In the genomic region with DNA sequence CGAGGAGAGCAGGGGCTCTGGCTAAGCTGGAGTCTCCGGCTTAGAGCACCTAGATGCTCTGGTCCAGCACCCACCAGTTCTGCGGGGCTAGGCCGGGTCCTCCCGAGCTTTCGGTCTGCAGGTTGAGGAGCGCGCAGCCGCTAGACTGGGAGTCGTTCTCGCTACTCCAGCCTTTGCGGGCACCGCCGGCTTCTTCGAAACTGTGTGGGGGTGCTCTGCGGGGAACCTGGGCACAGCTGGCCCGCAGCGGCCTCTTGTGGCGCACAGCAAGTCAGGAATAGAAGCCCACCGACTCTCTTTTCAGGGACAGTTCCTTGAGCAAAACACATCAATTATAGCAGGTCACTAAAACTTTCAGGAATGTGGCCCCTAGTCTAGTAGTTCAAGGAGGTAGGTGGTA, we compare ENCODE assay signal across 8 mouse cellular contexts. TPM values are rescaled to one million over a fixed set of nuclear protein-coding genes. Genes with fewer than 3 reads are reported as not detected.
DNase-seq lines count a peak whose midpoint lies in the region; ATAC-seq and TF ChIP-seq lines count a peak whose summit lies in the region.

No protein-coding gene starts in this region.

- H3K27ac ChIP-seq in left cerebral cortex, adult 2 months, result no peak overlapping the region
- H3K27ac ChIP-seq in liver, embryonic 13.5 days, result no peak overlapping the region
- H3K27ac ChIP-seq in stomach, embryonic 14.5 days (ENCODE audit: low read length), result no peak overlapping the region

- DNase-seq in left cerebral cortex, adult 2 months (ENCODE audit: extremely low spot score in 1 of 2, low spot score in 2 of 2), result no peak
- DNase-seq in left cerebral cortex, adult 11 months (ENCODE audit: low spot score), result no peak
- peak; percentile 81 for DNase-seq in brain, embryonic 14.5 days (ENCODE audit: low read depth)
- no peak for DNase-seq in liver, embryonic 13.5 days
- no peak for DNase-seq in spleen, postnatal 4 days (ENCODE audit: low spot score in 2 of 2)
- DNase-seq in spleen, adult 18-20 months, result no peak

- H3K27me3 ChIP-seq in liver, embryonic 13.5 days, result peaks cover 87% of the 10 kb centered on the region
- 0 out of 2 replicates have a peak, but pooled peaks cover 37% of the 10 kb centered on the region for H3K27me3 ChIP-seq in stomach, embryonic 14.5 days (ENCODE audit: control insufficient read depth, insufficient read depth, low read length)

- peak; percentile 54 for TF ChIP-seq CTCF in left cerebral cortex, adult 2 months (IDR thresholded peaks at IDR 0.05)
- peak; percentile 65 for TF ChIP-seq CTCF in brain, embryonic 14.5 days (IDR thresholded peaks at IDR 0.05; ENCODE audit: borderline replicate concordance, extremely low read depth, insufficient read depth, insufficient read length)

- peak; percentile 25 to 34; a peak in 1 of 4 replicates for ATAC-seq in hematopoietic stem cell, adult 5-6 weeks (replicated peaks in 1 of 2; ENCODE audit: insufficient read depth in 1 of 2, low FRiP score in 2 of 2, low TSS enrichment in 1 of 2, low read depth in 1 of 2, poor library complexity in 2 of 2, severe bottlenecking in 2 of 2)
- no peak for ATAC-seq in liver, embryonic 13.5 days (ENCODE audit: low read depth)
- ATAC-seq in stomach, embryonic 14.5 days (ENCODE audit: insufficient number of reproducible peaks, insufficient read depth, low FRiP score, low read depth), result no peak

- H3K4me1 ChIP-seq in liver, embryonic 13.5 days (replicated peaks), result peaks cover 24% of the 10 kb centered on the region
- H3K4me1 ChIP-seq in stomach, embryonic 14.5 days (ENCODE audit: control insufficient read depth, insufficient read depth, low read length), result peaks cover 11% of the 10 kb centered on the region; the same call in 1 of the 2 replicates

- H3K4me2 ChIP-seq in liver, embryonic 13.5 days, result peak overlapping the region; percentile 40
- peak overlapping the region; percentile 45 for H3K4me2 ChIP-seq in stomach, embryonic 14.5 days (replicated peaks; ENCODE audit: low read depth, low read length)

- 4% methylated on average over 20 of the region's 20 CpGs for WGBS in liver, embryonic 13.5 days (ENCODE audit: insufficient replicate concordance)
- under 1% methylated on average over 20 of the region's 20 CpGs for whole genome bisulfite sequencing in stomach, embryonic 14.5 days

- H3K9me3 ChIP-seq in liver, embryonic 13.5 days (replicated peaks), result no peaks in the 10 kb centered on the region
- H3K9me3 ChIP-seq in stomach, embryonic 14.5 days (ENCODE audit: control insufficient read depth, low read depth, low read length), result no peaks in the 10 kb centered on the region

- H3K36me3 ChIP-seq in liver, embryonic 13.5 days, result no peaks in the 10 kb centered on the region
- no peaks in the 10 kb centered on the region for H3K36me3 ChIP-seq in stomach, embryonic 14.5 days (ENCODE audit: control insufficient read depth, insufficient read depth, low read length)

- intact Hi-C loops in left cerebral cortex, adult 2 months (cut with DNase I), result loop anchor here (5.0 kb wide), 1 partner anchor 185 kb away; the partner anchor contains the start of gene Wnt2b

- no peak for TF ChIP-seq POLR2A in brain, embryonic 14.5 days (IDR thresholded peaks at IDR 0.05; ENCODE audit: borderline replicate concordance, extremely low read depth, insufficient read depth, insufficient read length, poor library complexity, severe bottlenecking)

- H3K4me3 ChIP-seq in left cerebral cortex, adult 2 months, result no peak overlapping the region
- peak overlapping the region; percentile 21; the same call in 1 of the 2 replicates for H3K4me3 ChIP-seq in liver, embryonic 13.5 days (replicated peaks)
- peak overlapping the region; percentile 27 for H3K4me3 ChIP-seq in stomach, embryonic 14.5 days (ENCODE audit: low read depth, low read length)

- no peak overlapping the region for H3K9ac ChIP-seq in liver, embryonic 13.5 days
- no peak overlapping the region for H3K9ac ChIP-seq in stomach, embryonic 14.5 days (replicated peaks; ENCODE audit: low read depth, low read length)

RNA-seq across cellular contexts. Expression of gene Ppm1j, which starts 3.5 kb away (rescaled TPM):
- 1 to 10 TPM in 1 of 2 experiments, under 1 TPM in 1; 0.72 to 1.2 TPM for total RNA-seq in left cerebral cortex, adult 2 months (2021)
- polyA plus RNA-seq in brain, embryonic 14.5 days (2012; rRNA removed), result 1.2 and 2.1 TPM in 2 replicates
- not detected in 2 replicates for total RNA-seq in hematopoietic stem cell, adult 5-6 weeks (2017)
- polyA plus RNA-seq in liver, embryonic 13.5 days (2015; fragmentation: Nextera tagmentation; extraction: Ambion mirVana), result 0.37 and 0.59 TPM in 2 replicates
- 3.0 and 4.0 TPM in 2 replicates for polyA plus RNA-seq in stomach, embryonic 14.5 days (2014; fragmentation: Nextera tagmentation; extraction: Ambion mirVana)

RNA-seq across cellular contexts. Expression of gene Fam19a3, which starts 4.3 kb away (rescaled TPM):
- under 1 TPM in 1 of 2 experiments, not detected in 1; 0.07 TPM for total RNA-seq in left cerebral cortex, adult 2 months (2021)
- 0.12 and 0.26 TPM in 2 replicates for polyA plus RNA-seq in brain, embryonic 14.5 days (2012; rRNA removed)
- 0.13 TPM in 1 of 2 replicates, not detected in the other for total RNA-seq in hematopoietic stem cell, adult 5-6 weeks (2017)
- not detected in 2 replicates for polyA plus RNA-seq in liver, embryonic 13.5 days (2015; fragmentation: Nextera tagmentation; extraction: Ambion mirVana)
- not detected in 2 replicates for polyA plus RNA-seq in stomach, embryonic 14.5 days (2014; fragmentation: Nextera tagmentation; extraction: Ambion mirVana)

RNA-seq across cellular contexts. Expression of gene Rhoc, which starts 10.8 kb away (rescaled TPM):
- 10 to 100 TPM; 27.9 to 29.3 TPM for total RNA-seq in left cerebral cortex, adult 2 months (2021)
- polyA plus RNA-seq in brain, embryonic 14.5 days (2012; rRNA removed), result 33.1 and 40.4 TPM in 2 replicates
- total RNA-seq in hematopoietic stem cell, adult 5-6 weeks (2017), result 0.45 and 1.1 TPM in 2 replicates
- 19.4 and 21.5 TPM in 2 replicates for polyA plus RNA-seq in liver, embryonic 13.5 days (2015; fragmentation: Nextera tagmentation; extraction: Ambion mirVana)
- polyA plus RNA-seq in stomach, embryonic 14.5 days (2014; fragmentation: Nextera tagmentation; extraction: Ambion mirVana), result 163 and 170 TPM in 2 replicates

RNA-seq across cellular contexts. Expression of gene Mov10, which starts 41.0 kb away (rescaled TPM):
- total RNA-seq in left cerebral cortex, adult 2 months (2021), result 10 to 100 TPM; 10.5 to 10.9 TPM
- polyA plus RNA-seq in brain, embryonic 14.5 days (2012; rRNA removed), result 6.0 and 8.6 TPM in 2 replicates
- 9.6 and 9.9 TPM in 2 replicates for total RNA-seq in hematopoietic stem cell, adult 5-6 weeks (2017)
- polyA plus RNA-seq in liver, embryonic 13.5 days (2015; fragmentation: Nextera tagmentation; extraction: Ambion mirVana), result 26.2 and 28.7 TPM in 2 replicates
- polyA plus RNA-seq in stomach, embryonic 14.5 days (2014; fragmentation: Nextera tagmentation; extraction: Ambion mirVana), result 68.6 and 74.7 TPM in 2 replicates

Comparison
In these comparisons a context has a peak if more than half of its experiments do, and no peak if none do; other contexts are left out.
1. ATAC-seq: peak in hematopoietic stem cell, adult 5-6 weeks (2 of 2); none in liver, embryonic 13.5 days (single experiment) and stomach, embryonic 14.5 days (single experiment).